Mouse (Mus musculus) CD4-positive, CD25-positive, alpha-beta regulatory T cell (primary cell): ENCODE results near the gene Depdc1a. TPM values are rescaled to one million over a fixed set of nuclear protein-coding genes. Genes with fewer than 3 reads are reported as not detected.

Source experiments
- polyA plus RNA-seq: library from polyadenylated mRNA; unstranded; fragments of 100-300 nt; shearing (Covaris generic); gene quantifications from one replicate; pipeline ENCODE4 v1.2.1, GENCODE M21; 2017

Depdc1a gene
- 0.91 TPM for polyA plus RNA-seq

GRCm38 (mm10) chr3:159495243-159495801, at the start of gene Depdc1a:
Depdc1a (plus strand) TSS chr3:159495433.

Other genes with a start within 250 kb of the Depdc1a start
- gene Rpe65, start 103.7 kb downstream of the Depdc1a start, polyA plus RNA-seq: not detected